Mouse (Mus musculus): ENCODE data around the gene Mtmr3. TPM values are rescaled to one million over a fixed set of nuclear protein-coding genes. Genes with fewer than 3 reads are reported as not detected.

Mtmr3 gene
- polyA plus RNA-seq (2014; fragmentation: Illumina TruSeq; extraction: RNeasy Lipid Tissue Mini Kit (QIAGEN cat#74804); ENCODE audit: low read depth, low replicate concordance), result 16.1 TPM

GRCm38 (mm10) chr11:4594608-4595500, at the start of gene Mtmr3:
Mtmr3 (minus strand) TSS chr11:4594863.

GRCm38 (mm10) chr11:4637534-4638234, 43.0 kb upstream of the Mtmr3 start, which contains the start of gene Ascc2:
Ascc2 (plus strand) TSS chr11:4637747.

GRCm38 (mm10) chr11:4620017-4620485, 25.4 kb upstream of the Mtmr3 start, which contains the start of gene Gm11032:
Gm11032 (plus strand) TSS chr11:4620067.

GRCm38 (mm10) chr11:4440978-4441377, 153.7 kb downstream of the Mtmr3 start, which contains the start of gene Hormad2:
Hormad2 (minus strand) TSS chr11:4441105.

Other genes starting within 250 kb of the Mtmr3 start
- 39.8 TPM for gene Hormad2, start 153.8 kb downstream of the Mtmr3 start, polyA plus RNA-seq (2014; fragmentation: Illumina TruSeq; extraction: RNeasy Lipid Tissue Mini Kit (QIAGEN cat#74804); ENCODE audit: low read depth, low replicate concordance)
- not detected for gene Gm11032, start 25.2 kb upstream of the Mtmr3 start, polyA plus RNA-seq (2014; fragmentation: Illumina TruSeq; extraction: RNeasy Lipid Tissue Mini Kit (QIAGEN cat#74804); ENCODE audit: low read depth, low replicate concordance)
- 46.7 TPM for gene Ascc2, start 42.9 kb upstream of the Mtmr3 start, polyA plus RNA-seq (2014; fragmentation: Illumina TruSeq; extraction: RNeasy Lipid Tissue Mini Kit (QIAGEN cat#74804); ENCODE audit: low read depth, low replicate concordance)
- gene Uqcr10, start 109.5 kb upstream of the Mtmr3 start, polyA plus RNA-seq (2014; fragmentation: Illumina TruSeq; extraction: RNeasy Lipid Tissue Mini Kit (QIAGEN cat#74804); ENCODE audit: low read depth, low replicate concordance), result 21.5 TPM
- gene Zmat5, start 109.8 kb upstream of the Mtmr3 start, polyA plus RNA-seq (2014; fragmentation: Illumina TruSeq; extraction: RNeasy Lipid Tissue Mini Kit (QIAGEN cat#74804); ENCODE audit: low read depth, low replicate concordance), result not detected
- not detected for gene Cabp7, start 151.9 kb upstream of the Mtmr3 start, polyA plus RNA-seq (2014; fragmentation: Illumina TruSeq; extraction: RNeasy Lipid Tissue Mini Kit (QIAGEN cat#74804); ENCODE audit: low read depth, low replicate concordance)